Mouse (Mus musculus) stomach, embryonic 14.5 days (tissue): ENCODE data around the gene Jmjd6. TPM values are rescaled to one million over a fixed set of nuclear protein-coding genes. Genes with fewer than 3 reads are reported as not detected.

ENCODE experiments used
- ATAC-seq: fragments of 200-750 bp; cut with Nextera tagmentation; 2 replicates; pipeline ENCODE4 v1.8.0; 2017; ENCODE audit warnings: low read depth, moderate TSS enrichment; ENCODE audit not compliant: insufficient number of reproducible peaks, insufficient read depth, low FRiP score
- H3K27ac ChIP-seq: fragments of 300-500 bp; sonication (generic); 2 replicates; pipeline ENCODE4 v1.5.1; 2014; ENCODE audit warnings: mild to moderate bottlenecking, low read length, moderate library complexity, mixed read lengths
- H3K27me3 ChIP-seq: fragments of 300-500 bp; sonication (generic); 2 replicates; pipeline ENCODE4 v1.6.1; 2014; ENCODE audit warnings: low read length, control low read depth, mixed read lengths; ENCODE audit not compliant: control insufficient read depth, insufficient read depth
- H3K36me3 ChIP-seq: fragments of 300-500 bp; sonication (generic); 2 replicates; pipeline ENCODE4 v1.6.1; 2014; ENCODE audit warnings: mild to moderate bottlenecking, control low read depth, low read length, moderate library complexity, mixed read lengths; ENCODE audit not compliant: control insufficient read depth, insufficient read depth
- H3K4me1 ChIP-seq: fragments of 300-500 bp; sonication (generic); 2 replicates; pipeline ENCODE4 v1.6.1; 2014; ENCODE audit warnings: low read length, control low read depth, mixed read lengths; ENCODE audit not compliant: control insufficient read depth, insufficient read depth
- H3K4me2 ChIP-seq: fragments of 300-500 bp; sonication (generic); replicated peaks from 2 replicates; pipeline ENCODE4 v1.6.1; 2014; ENCODE audit warnings: low read depth, low read length, control low read depth
- H3K4me3 ChIP-seq: fragments of 300-500 bp; sonication (generic); 2 replicates; pipeline ENCODE4 v1.5.1; 2014; ENCODE audit warnings: low read depth, low read length, control low read depth
- H3K9ac ChIP-seq: fragments of 300-500 bp; sonication (generic); replicated peaks from 2 replicates; pipeline ENCODE4 v1.6.1; 2014; ENCODE audit warnings: low read depth, mild to moderate bottlenecking, control low read depth, low read length, moderate library complexity, mixed read lengths
- H3K9me3 ChIP-seq: fragments of 300-500 bp; sonication (generic); 2 replicates; pipeline ENCODE4 v1.6.1; 2016; ENCODE audit warnings: low read depth, low read length, control low read depth; ENCODE audit not compliant: control insufficient read depth
- whole genome bisulfite sequencing: fragments of 180-500 bp; shearing (Covaris S2); extraction: QIAGEN DNeasy Blood & Tissue Kit; methylation state at CpG from one replicate; pipeline ENCODE4 v1.1.7; 2014; 5-methylcytosine and 5-hydroxymethylcytosine counted together
- polyA plus RNA-seq: library from polyadenylated mRNA; unstranded; fragments of >200 nt; fragmentation: Nextera tagmentation; extraction: Ambion mirVana; gene quantifications from 2 replicates; pipeline ENCODE4 v1.2.1, GENCODE M21; 2014

Gene Jmjd6
- polyA plus RNA-seq, 1 experiment from 2014 or later, result 68.6 TPM

DNA sequence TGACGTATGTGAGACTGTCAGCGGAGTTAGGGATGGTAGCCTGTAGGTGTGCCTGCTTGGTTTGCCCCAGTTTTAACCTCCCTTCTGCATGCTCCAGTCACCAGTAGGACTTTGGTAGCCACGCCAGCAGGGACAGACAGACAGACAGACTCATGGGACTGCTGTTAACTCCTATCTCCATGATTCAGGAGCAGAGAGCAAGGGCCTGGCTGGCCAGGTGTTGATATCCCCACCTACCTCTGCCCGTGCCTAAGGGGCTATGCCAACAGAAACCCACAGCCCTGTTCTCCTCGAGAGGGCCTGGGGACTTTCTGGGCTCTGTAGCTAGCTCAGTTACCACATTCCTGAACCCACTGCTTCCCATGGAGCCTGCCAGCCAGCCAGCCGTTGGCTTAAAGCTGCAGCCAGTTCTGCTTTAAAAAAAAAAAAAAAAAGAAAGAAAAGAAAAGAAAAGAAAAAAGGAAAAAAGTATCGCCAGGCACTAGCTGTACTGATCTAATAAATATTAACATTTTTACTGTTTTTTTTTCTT, 28.3 kb downstream of the Jmjd6 start:
- no peak overlapping the region for H3K4me3 ChIP-seq
- no peak for ATAC-seq
- H3K36me3 ChIP-seq, result no peaks in the 10 kb centered on the region; the same call in 1 of the 2 replicates
- no peaks in the 10 kb centered on the region for H3K9me3 ChIP-seq
- H3K27ac ChIP-seq, result peak overlapping the region; percentile 90
- 27% methylated on average over 7 of the region's 7 CpGs for WGBS
- peaks cover 42% of the 10 kb centered on the region for H3K4me1 ChIP-seq
- no peaks in the 10 kb centered on the region for H3K27me3 ChIP-seq
- no peak overlapping the region for H3K4me2 ChIP-seq
- no peak overlapping the region for H3K9ac ChIP-seq

DNA sequence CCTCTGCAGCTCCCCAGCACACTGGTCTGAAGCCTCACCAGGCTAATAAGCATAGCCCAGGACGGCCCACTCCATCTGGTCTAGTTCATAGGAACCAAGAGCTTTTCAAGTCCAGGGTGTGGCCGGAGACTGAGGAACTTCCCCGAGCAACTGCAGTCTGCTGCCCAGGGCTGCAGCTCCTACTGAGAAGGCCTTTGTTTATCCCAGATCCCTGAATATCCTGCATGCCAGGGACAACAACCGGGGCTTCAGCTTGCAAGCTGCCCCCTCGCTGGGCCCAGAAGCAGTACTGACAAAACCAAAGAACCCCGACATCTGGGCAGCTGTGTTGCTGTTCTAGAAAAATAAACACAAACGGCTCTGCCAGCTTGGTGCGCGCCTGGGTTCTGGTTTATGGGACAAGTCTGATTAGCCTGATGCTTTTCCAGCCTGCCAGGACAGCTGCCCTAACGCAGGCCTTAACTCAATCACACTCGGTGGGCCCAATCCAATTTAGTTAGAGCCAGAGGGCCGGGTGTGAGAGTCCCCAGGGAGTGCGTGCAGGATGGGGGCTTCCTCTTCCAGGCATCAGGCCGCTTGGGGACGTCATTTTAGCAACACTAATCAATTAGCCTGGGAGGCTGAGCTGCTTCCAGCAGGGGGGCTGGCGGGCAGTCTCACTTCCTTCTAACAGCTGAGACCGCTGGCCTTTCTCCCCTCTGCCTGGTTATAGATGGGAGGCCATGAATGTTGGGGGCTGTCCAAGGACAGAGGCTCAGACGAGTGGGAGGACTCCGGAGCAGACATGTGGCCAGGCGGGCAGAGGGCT, 29.0 kb downstream of the Jmjd6 start:
- Histone ChIP-seq H3K4me1 (peaks cover 42% of the 10 kb centered on the region), H3K4me2 (no peak overlapping the region), H3K4me3 (no peak overlapping the region), H3K9ac (no peak overlapping the region), H3K27me3 (no peaks in the 10 kb centered on the region), H3K9me3 (no peaks in the 10 kb centered on the region), H3K36me3 (no peaks in the 10 kb centered on the region; the same call in 1 of the 2 replicates), H3K27ac (peak overlapping the region; percentile 90)
- ATAC-seq, result peak; percentile 21; the same call in 1 of the 2 replicates
- 16% methylated on average over 20 of the region's 20 CpGs for WGBS

DNA sequence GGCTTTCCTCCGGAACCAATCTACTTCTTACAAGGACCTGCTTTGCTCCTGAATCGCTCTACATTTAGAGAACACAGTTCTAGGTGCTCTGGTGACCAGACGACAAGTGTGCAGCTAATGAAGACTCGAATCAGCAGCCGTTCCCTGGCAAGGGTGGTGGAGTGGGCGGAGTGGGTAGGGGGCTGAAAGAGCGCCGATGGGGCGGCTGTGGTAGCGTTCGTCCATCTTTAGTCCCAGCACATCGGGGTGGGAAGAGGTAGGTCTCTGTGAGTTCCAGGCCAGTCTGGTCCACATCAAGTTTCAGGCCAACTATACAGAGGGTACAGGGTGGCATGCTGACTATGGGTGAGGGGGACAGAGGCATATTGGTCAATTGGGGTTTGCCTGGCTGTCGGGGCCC, 29.6 kb downstream of the Jmjd6 start:
- no peaks in the 10 kb centered on the region for H3K27me3 ChIP-seq
- no peaks in the 10 kb centered on the region; the same call in 1 of the 2 replicates for H3K36me3 ChIP-seq
- no peak for ATAC-seq
- H3K9me3 ChIP-seq, result no peaks in the 10 kb centered on the region
- H3K4me2 ChIP-seq, result no peak overlapping the region; the same call in 1 of the 2 replicates
- 82% methylated on average over 13 of the region's 13 CpGs for WGBS
- peaks cover 42% of the 10 kb centered on the region for H3K4me1 ChIP-seq
- H3K27ac ChIP-seq, result peak overlapping the region; percentile 90
- no peak overlapping the region for H3K9ac ChIP-seq
- H3K4me3 ChIP-seq, result no peak overlapping the region

DNA sequence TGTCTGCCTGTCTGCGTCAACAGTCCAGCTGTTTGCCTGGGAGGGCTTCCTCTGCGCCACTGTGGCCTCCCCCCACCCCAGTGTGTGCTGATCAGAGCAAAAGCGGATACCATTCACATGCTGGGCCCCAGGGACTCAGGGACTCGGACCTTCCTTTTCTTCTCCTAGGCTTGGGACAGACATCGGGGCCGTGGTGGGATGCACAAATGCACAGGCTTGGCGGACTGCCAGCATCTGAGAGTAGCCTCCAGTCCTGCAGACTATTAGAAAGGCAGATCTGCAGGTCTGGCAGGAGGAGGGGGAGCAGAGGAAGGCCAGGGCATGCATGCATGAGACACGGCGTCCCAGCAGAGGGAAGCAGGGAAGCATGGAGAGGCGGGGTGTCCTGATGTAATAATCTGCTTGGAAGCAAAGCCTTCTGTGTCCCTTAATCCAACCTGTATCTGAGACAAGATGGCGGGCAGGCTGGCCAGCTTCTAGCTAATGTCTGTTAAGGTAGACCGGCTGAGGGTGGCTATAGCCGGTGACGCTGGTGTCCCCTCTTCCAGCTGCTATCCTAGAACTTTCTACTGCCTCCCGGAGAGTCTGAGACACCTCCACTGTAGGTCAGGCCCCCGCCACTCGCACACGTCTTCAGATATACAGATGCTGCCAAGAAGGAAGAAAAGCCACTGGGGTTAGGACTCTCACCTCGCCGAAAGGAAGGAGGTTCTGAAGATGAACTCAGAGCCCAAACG, 30.3 kb downstream of the Jmjd6 start:
- no peaks in the 10 kb centered on the region for H3K27me3 ChIP-seq
- no peak overlapping the region for H3K9ac ChIP-seq
- no peak overlapping the region for H3K4me2 ChIP-seq
- peak; percentile 24; the same call in 1 of the 2 replicates for ATAC-seq
- peaks cover 43% of the 10 kb centered on the region for H3K4me1 ChIP-seq
- no peaks in the 10 kb centered on the region for H3K36me3 ChIP-seq
- H3K4me3 ChIP-seq, result no peak overlapping the region
- H3K27ac ChIP-seq, result peak overlapping the region; percentile 90; the same call in 1 of the 2 replicates
- WGBS, result 42% methylated on average over 21 of the region's 21 CpGs
- H3K9me3 ChIP-seq, result no peaks in the 10 kb centered on the region

DNA sequence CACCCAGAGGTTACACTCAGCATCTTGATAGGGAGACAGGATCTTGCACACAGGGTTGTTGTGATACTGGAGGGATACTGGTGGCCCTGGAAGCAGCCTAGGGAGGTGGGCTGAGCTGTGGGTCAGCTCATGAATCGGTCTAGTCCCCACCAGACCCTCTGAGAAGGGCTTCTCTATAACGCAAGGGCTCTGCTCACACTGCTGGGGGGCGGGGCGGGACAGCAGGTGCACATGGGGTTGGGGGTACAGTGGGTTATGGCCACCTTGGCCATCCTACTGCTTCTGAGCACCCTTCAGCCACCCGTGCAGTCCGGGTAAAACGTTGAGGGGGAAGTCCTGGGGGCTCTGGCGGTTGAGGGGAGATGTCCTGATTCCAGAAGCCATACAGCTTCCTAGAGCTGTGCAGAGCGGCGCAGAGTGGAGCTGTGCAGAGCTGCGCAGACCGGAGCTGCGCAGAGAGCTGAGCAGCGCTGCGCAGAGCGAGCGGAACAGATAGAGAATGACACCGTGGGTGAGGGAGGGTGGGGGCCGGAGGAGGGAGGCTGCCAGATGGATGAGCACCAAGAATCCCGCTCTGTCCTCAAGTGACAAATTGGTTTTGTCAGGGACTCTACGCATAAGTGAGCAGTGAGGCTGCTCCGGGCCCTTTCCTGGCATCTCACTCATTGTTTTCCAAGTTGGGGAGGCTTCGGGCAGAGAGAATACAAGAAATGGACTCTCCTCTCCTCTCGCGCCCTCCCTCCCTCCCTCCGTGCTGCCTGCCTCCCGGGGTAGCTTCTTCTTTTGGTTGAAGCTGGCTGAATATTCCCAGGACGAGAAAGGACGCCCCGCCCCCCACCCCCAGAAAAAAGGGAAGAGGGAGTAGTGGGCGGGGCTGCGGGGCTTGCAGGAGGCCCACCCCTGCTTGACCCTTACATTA, 32.0 kb downstream of the Jmjd6 start:
- ATAC-seq, result peak; percentile 79
- H3K4me3 ChIP-seq, result peak overlapping the region; percentile 26
- H3K9ac ChIP-seq, result peak overlapping the region; percentile 1; the same call in 1 of the 2 replicates
- peak overlapping the region; percentile 62 for H3K4me2 ChIP-seq
- WGBS, result 11% methylated on average over 29 of the region's 32 CpGs
- H3K27me3 ChIP-seq, result no peaks in the 10 kb centered on the region
- H3K4me1 ChIP-seq, result peaks cover 48% of the 10 kb centered on the region
- H3K27ac ChIP-seq, result peak overlapping the region; percentile 75
- no peaks in the 10 kb centered on the region for H3K9me3 ChIP-seq
- no peaks in the 10 kb centered on the region for H3K36me3 ChIP-seq

DNA sequence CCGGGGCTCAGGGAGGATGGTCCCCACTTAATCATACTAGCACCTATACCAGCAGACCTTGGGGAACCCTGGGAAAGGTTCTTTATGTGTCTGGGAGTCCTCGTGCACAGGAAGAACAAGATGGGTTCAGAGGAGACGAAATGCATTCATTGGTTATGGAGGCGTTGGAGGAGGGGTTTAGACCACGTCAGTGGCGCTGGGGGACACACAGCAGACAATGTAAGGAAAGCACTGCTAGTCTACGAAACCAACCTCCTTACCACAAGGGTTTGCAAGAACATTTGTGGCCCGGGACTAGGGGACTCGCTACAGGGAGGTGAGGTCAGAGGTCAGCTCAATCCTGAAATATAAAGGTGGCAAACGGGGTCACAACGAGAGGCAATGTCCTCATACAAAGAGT, 32.7 kb downstream of the Jmjd6 start:
- no peak overlapping the region for H3K4me2 ChIP-seq
- no peaks in the 10 kb centered on the region for H3K9me3 ChIP-seq
- WGBS, result 74% methylated on average over 11 of the region's 11 CpGs
- ATAC-seq, result no peak
- H3K4me3 ChIP-seq, result no peak overlapping the region
- no peaks in the 10 kb centered on the region for H3K36me3 ChIP-seq
- H3K27ac ChIP-seq, result no peak overlapping the region
- no peak overlapping the region for H3K9ac ChIP-seq
- no peaks in the 10 kb centered on the region for H3K27me3 ChIP-seq
- H3K4me1 ChIP-seq, result peaks cover 47% of the 10 kb centered on the region

DNA sequence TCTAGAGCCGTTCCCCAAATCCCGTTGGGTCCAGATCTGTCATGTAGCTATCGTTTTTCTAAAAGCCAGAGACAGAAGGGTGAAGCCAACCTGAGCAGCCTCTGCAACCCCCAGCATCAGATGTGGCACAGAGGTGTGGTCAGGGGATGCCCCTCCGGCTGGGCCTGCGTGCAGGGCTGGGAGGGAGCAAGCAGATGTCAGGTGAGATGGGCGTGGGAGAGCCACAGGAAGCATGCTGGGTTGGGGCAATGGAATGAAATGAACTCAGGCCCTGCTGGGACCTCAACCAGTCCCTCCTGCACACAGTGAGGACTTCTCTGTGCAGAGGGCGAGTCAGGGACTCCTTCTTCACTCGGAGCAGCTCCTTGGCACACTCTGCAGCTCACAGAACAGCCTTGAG, 33.7 kb downstream of the Jmjd6 start:
- H3K27ac ChIP-seq, result no peak overlapping the region
- peaks cover 38% of the 10 kb centered on the region for H3K4me1 ChIP-seq
- H3K9ac ChIP-seq, result no peak overlapping the region
- H3K27me3 ChIP-seq, result no peaks in the 10 kb centered on the region
- WGBS, result 82% methylated on average over 8 of the region's 8 CpGs
- no peak overlapping the region for H3K4me2 ChIP-seq
- H3K9me3 ChIP-seq, result no peaks in the 10 kb centered on the region
- no peak overlapping the region for H3K4me3 ChIP-seq
- ATAC-seq, result no peak
- no peaks in the 10 kb centered on the region for H3K36me3 ChIP-seq
